8 mouse cellular contexts compared by ENCODE assay signal in the genomic region with DNA sequence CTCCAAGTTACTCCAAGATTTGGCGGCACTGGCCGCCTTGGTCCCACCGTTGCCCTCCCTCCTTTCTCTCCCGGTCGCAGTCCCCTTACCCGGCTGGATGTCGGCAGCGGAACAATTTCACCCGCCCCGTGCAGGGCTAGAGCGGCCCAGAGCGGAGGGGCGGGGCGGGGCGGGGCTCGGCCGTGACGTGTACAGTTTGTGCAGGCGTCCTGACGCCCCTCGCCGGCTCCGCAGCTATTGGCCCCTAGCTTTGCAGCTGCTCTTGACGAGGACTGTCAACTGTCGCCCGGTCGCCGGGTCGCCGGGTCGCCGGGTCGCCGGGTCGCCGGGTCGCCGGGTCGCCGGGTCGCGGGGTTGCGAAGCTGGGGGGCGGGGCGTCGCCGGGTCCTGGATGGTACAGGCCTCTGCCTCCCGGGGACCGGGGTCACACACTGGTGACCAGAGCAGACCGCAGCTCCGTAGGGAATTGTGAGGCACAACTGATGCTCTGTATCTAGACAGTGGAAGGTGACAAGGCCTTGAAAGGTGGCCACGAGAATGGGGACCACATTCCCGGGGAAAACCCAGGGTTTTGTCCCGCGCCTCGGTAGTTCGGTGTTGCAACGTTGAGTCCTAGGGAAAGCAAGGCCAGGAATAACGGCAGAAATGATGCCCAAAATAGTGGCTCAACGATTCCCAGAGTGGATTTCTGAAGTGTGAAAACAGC. TPM values are rescaled to one million over a fixed set of nuclear protein-coding genes. Genes with fewer than 3 reads are reported as not detected.
DNase-seq lines count a peak whose midpoint lies in the region; ATAC-seq lines count a peak whose summit lies in the region.

A gene (minus strand): TSS at position 311 of the 706 bp plus-strand sequence.

- under 1% methylated on average over 55 of the region's 60 CpGs for WGBS in forebrain, embryonic 11.5 days
- WGBS in heart, embryonic 15.5 days = under 1% methylated on average over 56 of the region's 60 CpGs
- WGBS in liver, embryonic 13.5 days (ENCODE audit: insufficient replicate concordance) = under 1% methylated on average over 60 of the region's 60 CpGs
- under 1% methylated on average over 46 of the region's 60 CpGs for WGBS in stomach, embryonic 14.5 days

- H3K4me2 ChIP-seq in forebrain, embryonic 11.5 days (ENCODE audit: low read depth, low read length, severe bottlenecking) = peak within 1 kb of the TSS; percentile 95
- H3K4me2 ChIP-seq in heart, embryonic 15.5 days = peak within 1 kb of the TSS; percentile 86
- peak within 1 kb of the TSS; percentile 96 for H3K4me2 ChIP-seq in liver, embryonic 13.5 days
- H3K4me2 ChIP-seq in stomach, embryonic 14.5 days (replicated peaks; ENCODE audit: low read depth, low read length) = peak within 1 kb of the TSS; percentile 80

- DNase-seq in c-Kit-positive CD71-negative TER-119-negative erythroid progenitor cells, embryonic 14.5 days (ENCODE audit: low read depth) = peak; percentile 68
- peak; percentile 95 for DNase-seq in forebrain, embryonic 11.5 days (ENCODE audit: low spot score)
- DNase-seq in kidney, postnatal 25 days = peak; percentile 86 to 93
- DNase-seq in liver, embryonic 13.5 days = peak; percentile 80
- peak; percentile 58 to 73 for DNase-seq in natural killer cell, adult 2 months (ENCODE audit: low spot score in 2 of 2)

- no peaks in the 10 kb centered on the region for H3K36me3 ChIP-seq in forebrain, embryonic 11.5 days (ENCODE audit: control insufficient read depth, insufficient read depth, low read length)
- H3K36me3 ChIP-seq in heart, embryonic 15.5 days = no peaks in the 10 kb centered on the region
- H3K36me3 ChIP-seq in liver, embryonic 13.5 days = peaks cover 3% of the 10 kb centered on the region
- no peaks in the 10 kb centered on the region for H3K36me3 ChIP-seq in stomach, embryonic 14.5 days (ENCODE audit: control insufficient read depth, insufficient read depth, low read length)

- ATAC-seq in CD4-positive, CD25-positive, alpha-beta regulatory T cell, adult 4 months = peak; percentile 89
- peak; percentile 95 for ATAC-seq in forebrain, embryonic 11.5 days (replicated peaks; ENCODE audit: low FRiP score)
- peak; percentile 93 for ATAC-seq in heart, embryonic 15.5 days (replicated peaks; ENCODE audit: insufficient number of reproducible peaks, insufficient read depth, low FRiP score, low read depth)
- peak; percentile 95 for ATAC-seq in liver, embryonic 13.5 days (ENCODE audit: low read depth)
- peak; percentile 88 for ATAC-seq in stomach, embryonic 14.5 days (ENCODE audit: insufficient number of reproducible peaks, insufficient read depth, low FRiP score, low read depth)

- H3K4me3 ChIP-seq in forebrain, embryonic 11.5 days (ENCODE audit: low read depth, low read length) = peak within 1 kb of the TSS; percentile 63
- H3K4me3 ChIP-seq in heart, embryonic 15.5 days = peak within 1 kb of the TSS; percentile 70
- H3K4me3 ChIP-seq in liver, embryonic 13.5 days (replicated peaks) = peak within 1 kb of the TSS; percentile 73
- peak within 1 kb of the TSS; percentile 61 for H3K4me3 ChIP-seq in stomach, embryonic 14.5 days (ENCODE audit: low read depth, low read length)

- H3K9me3 ChIP-seq in forebrain, embryonic 11.5 days (ENCODE audit: control insufficient read depth, low read length) = no peaks in the 10 kb centered on the region
- no peaks in the 10 kb centered on the region for H3K9me3 ChIP-seq in heart, embryonic 15.5 days (replicated peaks)
- H3K9me3 ChIP-seq in liver, embryonic 13.5 days (replicated peaks) = no peaks in the 10 kb centered on the region
- no peaks in the 10 kb centered on the region for H3K9me3 ChIP-seq in stomach, embryonic 14.5 days (ENCODE audit: control insufficient read depth, low read depth, low read length)

- no peaks in the 10 kb centered on the region for H3K27me3 ChIP-seq in forebrain, embryonic 11.5 days (ENCODE audit: control insufficient read depth, insufficient read depth, low read length)
- no peaks in the 10 kb centered on the region for H3K27me3 ChIP-seq in heart, embryonic 15.5 days
- H3K27me3 ChIP-seq in liver, embryonic 13.5 days = peaks cover 42% of the 10 kb centered on the region
- no peaks in the 10 kb centered on the region for H3K27me3 ChIP-seq in stomach, embryonic 14.5 days (ENCODE audit: control insufficient read depth, insufficient read depth, low read length)

- peaks cover 4% of the 10 kb centered on the region for H3K4me1 ChIP-seq in forebrain, embryonic 11.5 days (replicated peaks; ENCODE audit: control insufficient read depth, insufficient read depth, low read length)
- peaks cover 13% of the 10 kb centered on the region for H3K4me1 ChIP-seq in heart, embryonic 15.5 days (replicated peaks)
- H3K4me1 ChIP-seq in liver, embryonic 13.5 days (replicated peaks) = peaks cover 28% of the 10 kb centered on the region
- peaks cover 5% of the 10 kb centered on the region for H3K4me1 ChIP-seq in stomach, embryonic 14.5 days (ENCODE audit: control insufficient read depth, insufficient read depth, low read length)

- H3K27ac ChIP-seq in forebrain, embryonic 11.5 days (ENCODE audit: low read depth, low read length) = peak within 1 kb of the TSS; percentile 31
- peak within 1 kb of the TSS; percentile 49 for H3K27ac ChIP-seq in heart, embryonic 15.5 days
- H3K27ac ChIP-seq in liver, embryonic 13.5 days = peak within 1 kb of the TSS; percentile 71
- peak within 1 kb of the TSS; percentile 64; the same call in 1 of the 2 replicates for H3K27ac ChIP-seq in stomach, embryonic 14.5 days (ENCODE audit: low read length)

- H3K9ac ChIP-seq in forebrain, embryonic 11.5 days (ENCODE audit: low read length) = peak within 1 kb of the TSS; percentile 63
- H3K9ac ChIP-seq in heart, embryonic 15.5 days = peak within 1 kb of the TSS; percentile 58
- peak within 1 kb of the TSS; percentile 74 for H3K9ac ChIP-seq in liver, embryonic 13.5 days
- H3K9ac ChIP-seq in stomach, embryonic 14.5 days (replicated peaks; ENCODE audit: low read depth, low read length) = peak within 1 kb of the TSS; percentile 52

RNA-seq across cellular contexts. Expression of the gene that starts here (rescaled TPM):
- polyA plus RNA-seq in CD4-positive, CD25-positive, alpha-beta regulatory T cell, adult 4 months (2017; shearing (Covaris generic)) = 10 to 100 TPM; 25.7 to 44.3 TPM
- 10.8 and 11.7 TPM in 2 replicates for polyA plus RNA-seq in forebrain, embryonic 11.5 days (2014; fragmentation: Nextera tagmentation; extraction: Ambion mirVana)
- 11.1 and 14.4 TPM in 2 replicates for polyA plus RNA-seq in heart, embryonic 15.5 days (2015; fragmentation: Nextera tagmentation; extraction: Ambion mirVana)
- 10.7 and 13.9 TPM in 2 replicates for polyA plus RNA-seq in liver, embryonic 13.5 days (2015; fragmentation: Nextera tagmentation; extraction: Ambion mirVana)
- 14.6 and 16.3 TPM in 2 replicates for polyA plus RNA-seq in stomach, embryonic 14.5 days (2014; fragmentation: Nextera tagmentation; extraction: Ambion mirVana)

Comparison
In these comparisons a context has a peak if more than half of its experiments do, and no peak if none do; other contexts are left out.
1. Peak in every context shown above with its lines: DNase-seq, ATAC-seq, H3K4me3 ChIP-seq and H3K27ac ChIP-seq.